Mouse (Mus musculus) A20 (cell line): ENCODE results near the gene Uqcr11.

ENCODE experiments used
- DNase-seq: peaks from one replicate; pipeline ENCODE4 v3.0.0-alpha.2; 2011; ENCODE audit warnings: low read depth, low spot score

The Uqcr11 gene

DNA sequence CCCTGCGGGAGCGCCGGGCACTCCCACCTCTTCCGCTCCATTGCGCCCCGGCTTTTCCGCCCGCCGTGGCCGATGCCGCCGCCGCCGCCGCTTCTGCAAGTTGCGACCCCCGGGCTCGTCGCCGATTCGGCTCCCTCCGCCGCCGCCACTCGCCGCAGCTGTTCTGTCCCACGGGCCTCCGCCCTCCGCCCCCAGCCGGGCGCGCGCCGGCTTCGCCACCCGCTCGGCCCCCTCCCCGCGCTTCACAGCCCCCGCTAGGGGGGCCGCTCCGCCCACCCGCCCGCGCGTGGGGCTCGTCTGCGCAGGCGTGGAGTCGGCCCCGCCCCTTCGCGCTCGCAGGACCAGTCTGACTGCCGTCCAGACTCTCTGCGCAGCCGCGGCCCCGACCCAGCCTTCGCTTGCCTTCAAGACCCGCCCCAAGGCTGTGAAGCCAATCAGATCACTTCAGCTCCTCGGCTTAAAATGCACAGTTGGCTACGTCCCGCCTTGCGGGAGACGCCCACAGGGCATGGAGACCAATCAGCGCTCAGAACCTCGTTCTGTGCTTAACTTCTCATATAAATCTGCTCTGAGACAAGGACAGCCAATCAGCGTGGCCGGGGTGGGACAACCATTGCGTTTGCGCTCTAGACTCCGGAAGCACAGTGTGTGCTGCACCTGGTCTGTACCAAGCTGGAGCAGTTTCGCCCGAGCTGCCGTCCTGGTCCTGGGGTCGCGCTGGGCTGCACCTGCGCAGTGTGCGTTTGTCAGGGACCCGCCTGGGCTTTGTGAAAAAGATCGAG lies 7.2 kb downstream of the Uqcr11 start, which contains the start of gene Mbd3:
TSS of gene Mbd3 (minus strand) at position 360 of the 782 bp plus-strand sequence.
- DNase-seq, result peak; percentile 100

DNA sequence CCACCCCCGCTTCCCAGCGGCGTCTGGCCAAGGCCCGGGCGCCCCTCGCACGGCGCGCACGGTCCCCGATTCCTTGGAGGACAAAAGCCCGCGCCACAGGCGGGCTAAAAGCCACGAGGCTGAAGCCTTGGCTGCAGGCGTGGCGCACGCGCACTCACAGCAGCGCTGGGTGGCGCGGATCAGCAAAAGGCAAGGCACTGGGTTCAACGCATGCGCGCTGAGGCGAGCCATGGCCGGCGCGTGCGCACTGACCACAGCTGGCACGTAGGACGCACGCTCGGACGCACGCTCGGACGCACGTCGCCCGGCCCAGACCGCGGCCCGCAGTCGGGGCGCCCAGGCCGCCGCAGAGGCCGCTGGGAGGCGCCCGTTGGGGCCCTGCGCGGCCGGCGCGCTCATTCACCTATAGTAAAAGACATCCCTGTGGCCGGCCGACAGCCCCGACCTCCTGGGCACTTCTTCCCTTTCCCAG lies 7.9 kb downstream of the Uqcr11 start:
- DNase-seq, result peak; percentile 99

DNA sequence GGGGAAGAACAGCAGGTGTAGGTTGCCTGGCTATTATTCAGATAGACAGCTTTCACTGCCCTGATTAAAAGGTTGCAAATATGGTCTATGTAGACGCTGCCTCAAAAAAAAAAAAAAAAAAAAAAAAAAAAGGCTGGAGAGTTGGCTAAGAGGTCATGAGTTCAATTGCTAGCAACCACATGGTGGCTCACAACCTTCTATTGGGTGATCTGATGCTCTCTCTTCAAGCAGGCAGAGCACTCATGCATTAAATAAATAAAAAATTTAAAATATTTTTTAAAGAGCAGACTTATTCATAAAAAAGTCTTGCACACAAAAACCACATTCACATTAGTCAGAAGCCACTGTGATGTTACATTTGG lies 8.5 kb downstream of the Uqcr11 start:
- DNase-seq, result no peak

DNA sequence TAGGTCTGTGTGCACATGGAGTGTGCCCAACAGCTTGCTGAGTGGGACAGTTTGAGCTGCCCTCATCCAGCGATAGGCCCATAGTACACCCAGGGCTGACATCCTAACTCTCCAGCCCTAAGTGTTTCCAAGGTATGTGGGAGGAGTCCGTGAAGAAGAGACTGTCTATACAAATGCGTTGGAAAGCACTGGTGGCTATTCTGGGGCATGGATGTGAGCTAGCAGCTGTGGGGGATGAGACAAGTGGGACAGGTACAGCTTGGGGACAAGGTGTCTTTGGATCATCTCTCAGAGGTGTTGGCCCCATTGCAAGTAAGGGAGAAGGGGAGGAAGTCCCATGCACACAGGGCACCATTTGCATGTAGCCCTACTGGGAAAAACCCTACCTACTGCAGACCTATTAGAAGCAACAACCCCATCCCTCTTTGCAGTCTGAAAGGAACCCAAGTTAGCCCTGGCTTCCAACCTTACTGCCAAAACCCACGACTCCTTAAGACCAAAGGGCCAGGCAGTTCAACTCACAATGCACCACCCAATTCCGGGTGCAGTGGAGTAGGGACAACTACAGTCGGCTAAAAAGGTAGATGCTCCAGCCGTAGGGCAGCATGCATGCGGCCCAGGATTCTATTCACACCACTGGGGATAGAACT lies 9.0 kb downstream of the Uqcr11 start:
- DNase-seq, result peak; percentile 83

DNA sequence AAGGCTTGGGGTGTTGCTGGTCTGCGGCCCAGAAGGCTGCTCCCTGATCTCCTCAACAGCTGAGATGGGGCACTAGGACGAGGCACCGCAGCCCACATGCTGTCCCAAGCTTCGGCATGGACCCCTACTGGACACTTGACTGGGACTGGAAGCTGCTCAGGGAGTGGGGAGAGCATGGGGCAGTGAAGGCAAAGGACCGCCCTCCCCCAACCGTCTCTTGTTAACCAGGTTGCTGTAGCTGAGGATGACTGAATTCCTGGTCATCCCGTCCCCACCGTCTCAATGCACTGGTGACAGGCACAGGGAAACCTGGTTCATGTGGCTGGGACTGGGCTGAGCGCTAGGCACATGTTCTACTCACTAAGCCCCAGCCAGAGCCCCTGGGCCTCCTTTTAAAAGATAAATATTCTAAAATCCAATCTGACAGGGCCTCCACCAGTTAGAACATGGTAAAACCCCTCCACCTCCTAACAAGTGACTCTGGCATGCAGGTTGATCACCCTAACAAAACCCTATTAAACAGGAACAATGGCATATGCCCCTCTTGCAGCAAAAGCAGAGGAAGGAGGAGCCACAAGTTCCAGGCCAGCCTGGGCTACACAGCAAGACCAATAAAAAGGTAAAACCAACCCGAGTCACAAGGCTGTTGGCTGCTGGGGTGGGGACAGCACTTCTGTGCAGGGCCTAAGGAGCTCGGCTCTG lies 9.7 kb downstream of the Uqcr11 start:
- DNase-seq, result no peak

DNA sequence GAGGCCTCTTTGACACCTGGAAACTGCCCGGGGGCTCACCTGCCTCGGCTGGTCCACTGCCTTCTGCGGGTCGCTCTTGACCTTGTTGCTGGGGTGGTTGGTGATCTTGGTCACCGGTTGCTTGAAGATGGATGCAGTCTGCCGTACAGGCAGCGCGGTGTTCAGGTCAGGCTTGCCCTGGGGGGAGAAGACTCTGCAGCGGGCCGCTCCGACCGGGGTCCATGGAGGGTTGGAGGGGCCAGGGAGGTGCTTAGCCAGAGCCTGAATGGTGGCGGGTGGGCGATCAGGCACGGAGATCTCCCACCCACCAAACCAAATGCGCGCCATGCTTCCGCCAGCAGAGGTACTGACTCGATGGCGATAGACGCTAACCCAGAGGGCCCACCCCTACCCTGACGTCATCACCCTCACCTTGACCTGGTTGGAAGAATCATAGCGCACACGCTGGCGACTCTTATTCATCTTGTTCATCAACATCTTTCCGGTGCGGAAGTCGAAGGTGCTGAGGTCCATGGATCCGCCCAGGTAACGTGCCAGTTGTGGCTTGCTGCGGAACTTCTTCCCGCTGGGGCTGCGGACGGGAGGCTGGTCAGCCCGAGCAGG lies 11.5 kb downstream of the Uqcr11 start:
- DNase-seq, result no peak

DNA sequence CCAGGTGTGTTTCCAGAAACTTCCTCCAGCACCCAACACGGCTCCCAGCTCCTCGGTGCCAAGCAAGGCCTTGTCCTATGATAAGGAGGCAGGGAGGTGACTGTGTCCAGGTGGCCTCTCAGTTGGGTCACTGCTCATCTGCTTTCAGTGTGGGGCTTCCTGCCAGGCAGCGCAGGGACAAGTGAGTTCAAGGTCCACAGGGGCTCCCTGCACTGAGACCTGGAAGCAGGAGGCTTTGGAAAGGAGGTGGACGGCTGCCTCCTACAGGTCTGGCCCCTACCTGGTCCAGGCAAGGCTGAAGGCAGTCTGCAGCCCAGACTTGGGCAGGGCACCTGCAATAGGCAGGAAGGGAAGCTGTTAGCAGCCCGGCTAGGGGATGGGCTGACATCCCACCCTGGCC lies 13.9 kb downstream of the Uqcr11 start:
- no peak for DNase-seq

DNA sequence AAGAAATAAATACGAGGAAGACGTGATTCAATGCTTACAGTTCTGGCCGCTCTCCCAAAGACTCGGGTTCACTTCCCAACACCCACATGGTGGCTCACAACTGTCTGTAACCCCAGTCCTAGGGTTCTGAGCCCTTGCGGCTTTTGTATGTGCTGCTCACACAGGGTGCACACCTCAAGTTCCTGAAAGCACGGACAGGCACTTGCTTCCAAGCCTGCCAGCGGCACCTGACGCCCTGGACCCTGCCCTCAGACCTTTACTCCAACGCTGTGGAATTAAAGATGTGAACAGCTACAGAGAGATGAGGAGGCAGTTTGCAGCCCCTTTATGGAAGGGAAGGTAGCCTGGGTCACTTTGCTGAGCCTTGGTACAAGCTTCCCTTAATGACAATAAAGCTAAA lies 15.9 kb downstream of the Uqcr11 start:
- DNase-seq, result no peak

DNA sequence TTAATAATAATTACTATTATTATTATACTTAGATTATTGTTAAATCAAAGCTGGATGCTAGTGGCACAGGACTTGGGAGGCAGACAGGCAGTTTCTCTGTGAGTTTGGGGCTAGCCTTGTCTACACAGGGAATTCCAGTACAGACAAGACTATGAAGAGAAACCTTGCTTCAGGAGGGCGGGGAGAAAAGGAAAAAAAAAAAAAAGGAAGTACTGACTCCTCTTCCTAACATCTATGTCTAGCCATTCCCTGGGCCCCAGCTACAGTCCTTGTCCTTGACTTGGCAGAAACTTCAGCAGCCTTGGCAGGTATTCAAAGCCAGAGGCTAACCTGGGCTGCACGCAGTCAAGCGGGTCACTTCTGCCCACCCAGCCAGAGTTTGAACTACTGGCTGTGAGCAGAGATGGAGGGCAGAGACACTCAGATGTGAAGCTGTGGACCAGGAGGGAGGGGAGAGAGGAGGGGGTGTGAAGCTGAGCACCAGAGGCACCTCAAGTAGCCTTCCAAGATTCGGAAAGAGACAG lies 17.4 kb downstream of the Uqcr11 start:
- DNase-seq, result no peak

DNA sequence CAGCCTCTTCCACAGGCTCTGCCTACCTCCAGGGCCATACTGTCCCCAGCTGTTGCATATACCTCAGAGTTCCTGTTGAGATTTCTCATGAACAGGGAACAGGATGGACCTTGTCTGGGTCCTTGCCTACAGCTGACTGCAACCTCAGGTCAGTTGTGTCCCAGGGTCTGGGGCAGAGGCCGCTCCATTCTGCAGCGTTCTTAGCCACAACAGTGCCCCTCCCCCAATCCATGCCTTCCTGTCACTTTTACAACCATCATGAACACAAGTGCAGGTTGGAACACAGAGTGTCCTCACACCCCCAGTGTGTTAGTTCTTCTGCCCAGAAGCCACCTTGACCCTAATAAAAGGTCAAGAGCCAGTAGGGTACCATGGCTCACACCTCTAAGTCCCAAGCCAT lies 17.9 kb downstream of the Uqcr11 start:
- no peak for DNase-seq

DNA sequence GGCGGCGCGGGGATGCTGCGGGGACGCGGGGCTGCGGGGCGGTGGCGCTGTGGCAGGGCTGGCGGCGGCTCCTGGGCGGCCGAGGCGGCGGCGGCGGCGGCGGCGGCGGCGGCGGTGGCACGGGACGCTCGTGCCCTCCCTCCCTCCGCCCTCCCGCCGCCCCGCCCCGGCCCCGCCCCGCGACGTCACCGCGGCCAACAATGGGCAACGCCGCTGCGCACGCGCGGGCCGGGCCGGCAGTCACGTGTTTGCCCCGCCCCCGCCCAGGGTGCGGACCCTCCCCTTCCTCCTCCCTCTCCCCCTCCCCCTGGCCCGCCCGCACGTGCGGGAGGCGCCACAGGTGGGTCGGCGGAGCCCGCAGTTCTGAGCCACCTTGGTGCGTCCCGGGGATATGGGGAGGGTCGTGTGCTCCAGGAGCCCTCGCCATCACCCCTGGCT lies 19.1 kb downstream of the Uqcr11 start, which contains the start of gene Mex3d:
TSS of gene Mex3d (minus strand) at position 138 of the 438 bp plus-strand sequence.
- DNase-seq, result peak; percentile 91

DNA sequence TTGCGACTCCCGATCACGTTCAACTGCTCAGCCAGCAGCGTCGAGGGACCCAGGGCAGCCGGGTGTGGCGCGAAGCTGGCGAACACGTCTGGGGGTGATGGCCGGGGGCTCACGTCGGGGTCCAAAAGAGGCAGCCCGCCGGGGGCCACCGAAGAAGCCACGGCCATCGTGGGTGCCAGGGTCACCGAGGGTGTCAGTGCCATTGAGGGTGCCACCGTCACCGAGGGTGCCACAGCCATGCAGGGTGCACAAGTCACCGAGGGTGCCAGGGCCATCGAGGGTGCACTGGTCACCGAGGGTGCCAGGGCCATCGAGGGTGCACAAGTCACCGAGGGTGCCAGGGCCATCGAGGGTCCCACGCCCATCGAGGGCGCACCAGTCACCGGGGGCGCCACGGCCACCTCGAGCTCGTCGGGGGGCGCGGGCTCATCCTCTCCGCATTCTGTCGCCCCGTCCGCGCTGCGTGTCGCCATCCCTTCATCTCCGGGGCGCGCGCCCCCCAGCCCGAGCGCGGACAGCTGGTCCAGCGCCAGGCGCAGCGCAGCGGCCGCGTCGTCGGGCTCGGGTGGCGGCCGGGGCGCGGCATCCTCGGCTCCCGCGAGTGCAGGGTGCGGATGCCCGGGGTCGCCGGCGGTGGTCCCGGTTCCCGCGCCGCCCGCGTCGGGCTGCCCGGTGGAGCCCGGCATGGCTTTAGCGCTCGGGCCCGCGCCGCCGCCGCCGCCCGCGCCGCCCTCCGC lies 19.7 kb downstream of the Uqcr11 start:
- no peak for DNase-seq

DNA sequence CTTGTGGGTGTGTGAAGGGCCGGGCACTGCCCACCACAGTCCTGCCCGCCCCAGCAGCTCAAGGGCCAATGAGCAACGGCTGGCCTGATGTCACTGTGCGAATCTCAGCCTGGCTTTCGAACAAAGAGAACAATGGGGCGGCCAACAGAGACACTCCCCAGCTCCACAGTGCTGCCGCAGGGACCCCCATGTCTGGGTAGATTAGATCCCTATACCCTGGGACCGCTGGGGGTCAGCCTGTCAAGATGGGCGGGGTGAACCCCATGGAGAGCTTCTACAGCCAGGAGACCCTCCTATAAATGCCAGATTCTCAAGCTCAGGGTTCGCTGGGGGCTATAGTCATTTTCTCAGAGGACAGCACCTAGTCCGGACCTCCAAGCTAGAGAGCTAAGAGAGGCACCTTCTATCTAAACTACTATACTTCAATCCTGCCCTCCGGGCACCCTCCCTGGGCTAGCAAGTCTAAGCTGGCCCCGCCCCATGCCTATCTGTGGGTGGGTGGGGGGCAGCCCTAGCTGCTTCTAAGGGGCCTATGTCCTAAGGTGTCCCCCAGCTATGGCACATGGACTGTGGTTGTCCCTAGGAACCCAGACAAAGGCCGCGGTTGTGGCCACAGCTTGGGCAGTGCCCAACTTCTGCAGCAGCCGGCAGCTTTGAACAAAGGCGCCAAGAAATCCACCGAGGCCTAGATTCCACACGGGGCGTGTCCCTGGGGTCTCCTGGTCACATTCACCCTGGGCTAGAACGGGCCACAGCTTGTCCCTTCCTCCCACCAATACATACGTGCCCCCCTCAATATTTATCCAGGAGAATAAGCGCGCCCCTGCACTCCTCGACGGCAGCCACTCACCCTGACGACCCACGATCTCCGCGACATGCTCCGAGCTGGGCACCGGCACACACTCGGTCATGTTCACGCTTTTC lies 20.6 kb downstream of the Uqcr11 start:
- no peak for DNase-seq

DNA sequence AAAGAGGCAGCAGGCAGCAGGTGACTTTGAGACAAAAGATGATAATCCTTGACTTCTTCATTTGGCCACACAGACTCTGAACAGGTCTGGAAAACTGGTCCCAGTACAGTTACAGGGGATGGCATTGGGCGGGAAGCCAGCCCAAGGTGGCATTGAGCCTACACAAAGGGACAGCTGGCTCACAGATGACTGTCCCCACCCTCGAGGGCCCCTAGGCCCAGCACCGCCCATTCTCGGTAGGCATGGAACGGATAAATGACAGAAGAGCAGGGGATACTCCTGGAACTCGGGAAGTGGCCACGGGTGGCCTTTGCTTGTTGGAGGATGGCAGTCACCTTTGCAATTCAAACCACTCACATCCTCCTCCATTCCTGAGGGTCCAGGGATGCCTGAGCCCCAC lies 21.3 kb downstream of the Uqcr11 start:
- DNase-seq, result no peak

DNA sequence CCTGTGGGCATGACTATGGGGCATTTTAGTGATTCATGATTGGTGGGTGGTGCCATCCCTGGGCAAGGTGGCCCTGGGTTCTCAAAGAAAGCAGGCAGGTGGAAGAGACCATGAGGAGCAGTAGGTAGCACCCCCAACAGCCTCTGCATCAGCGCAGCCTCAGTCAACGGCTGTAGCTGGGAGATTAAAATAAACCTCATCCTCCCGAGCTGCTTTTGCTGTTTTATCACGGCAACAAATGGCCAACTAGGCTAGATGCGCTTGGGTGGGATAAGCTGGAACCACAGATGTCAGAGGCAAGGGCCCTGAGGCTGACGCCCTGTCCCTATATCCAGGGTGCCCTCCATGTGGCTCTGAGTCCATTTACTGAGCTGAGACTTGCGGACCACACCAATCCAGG lies 21.9 kb downstream of the Uqcr11 start:
- DNase-seq, result no peak

DNA sequence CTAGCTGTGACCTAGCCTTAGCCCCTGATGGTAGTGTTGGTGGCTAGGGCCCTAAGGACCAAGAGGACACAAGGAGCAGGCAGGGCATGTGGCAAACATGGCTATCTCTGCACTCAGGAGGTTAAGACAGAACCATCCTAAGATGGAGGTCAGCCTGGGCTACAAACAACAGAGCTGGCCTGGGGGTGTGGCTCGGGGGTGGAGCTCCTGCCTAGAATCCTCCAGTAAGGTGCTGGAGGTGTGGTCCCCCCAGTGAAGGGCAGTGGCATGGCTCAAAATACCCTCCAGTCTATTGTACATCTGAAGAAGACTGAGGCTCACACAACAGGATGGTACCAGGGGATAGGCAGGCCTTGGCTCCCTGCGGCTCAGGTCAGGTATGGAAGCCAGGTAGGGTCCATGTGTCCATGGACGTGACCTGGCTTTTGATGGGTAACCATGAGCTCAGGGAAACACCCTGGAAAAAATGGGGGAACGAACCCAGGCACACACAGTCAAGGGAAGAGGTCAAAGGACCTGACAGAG lies 22.5 kb downstream of the Uqcr11 start:
- peak; percentile 47 for DNase-seq

DNA sequence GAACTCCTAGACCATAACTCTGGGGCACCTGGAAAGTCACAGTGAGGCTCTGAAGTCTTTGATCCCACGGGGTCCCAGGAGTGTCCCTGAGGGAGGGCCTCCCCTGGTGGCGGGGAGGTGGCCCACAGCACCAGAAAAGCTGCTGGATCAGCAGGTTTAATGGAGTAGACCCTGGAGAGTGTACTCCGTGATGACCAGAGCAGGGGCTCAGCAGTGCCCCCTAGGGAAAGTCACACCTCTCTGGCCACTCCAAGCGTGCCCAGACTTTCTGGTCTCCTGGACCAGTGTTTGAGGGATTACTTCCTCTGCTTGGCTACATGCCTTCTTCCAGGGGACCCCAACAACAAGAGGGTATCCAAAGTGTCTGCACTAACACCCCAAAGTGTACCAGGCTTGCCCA lies 23.2 kb downstream of the Uqcr11 start:
- DNase-seq, result no peak

DNA sequence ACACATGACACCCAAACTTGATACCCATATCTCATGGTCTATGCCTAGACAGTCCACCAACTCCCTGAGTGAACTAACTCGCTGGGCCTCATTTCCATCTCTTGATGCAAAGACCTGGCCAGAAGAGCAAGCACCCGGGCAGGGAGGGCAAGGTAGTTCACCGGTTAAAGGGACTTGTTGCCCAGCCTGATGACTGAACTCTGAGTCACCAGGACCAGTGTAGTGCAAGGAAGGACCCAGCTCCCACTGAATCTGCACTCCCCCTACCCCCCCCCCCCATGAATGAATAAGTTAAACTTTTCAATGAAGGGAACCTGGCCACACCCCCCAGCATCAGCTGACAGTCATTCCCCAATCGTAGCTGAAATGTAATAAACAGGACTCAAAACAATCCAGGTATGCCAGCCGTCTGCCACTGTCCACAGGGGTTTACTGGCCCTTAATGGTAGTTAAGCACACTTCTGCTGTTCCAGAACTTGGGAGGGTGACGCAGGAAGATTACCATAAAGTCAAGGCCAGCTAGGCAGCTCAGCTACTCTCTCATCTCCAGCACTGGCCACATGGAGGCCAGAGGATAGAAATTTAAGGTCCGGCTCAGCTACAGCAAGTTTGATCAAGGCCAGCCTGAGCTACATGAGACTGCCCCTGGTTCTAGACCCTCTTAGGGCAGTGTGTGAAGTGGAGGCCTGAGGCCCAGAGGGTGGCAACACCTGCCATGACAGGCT lies 23.8 kb downstream of the Uqcr11 start:
- no peak for DNase-seq

DNA sequence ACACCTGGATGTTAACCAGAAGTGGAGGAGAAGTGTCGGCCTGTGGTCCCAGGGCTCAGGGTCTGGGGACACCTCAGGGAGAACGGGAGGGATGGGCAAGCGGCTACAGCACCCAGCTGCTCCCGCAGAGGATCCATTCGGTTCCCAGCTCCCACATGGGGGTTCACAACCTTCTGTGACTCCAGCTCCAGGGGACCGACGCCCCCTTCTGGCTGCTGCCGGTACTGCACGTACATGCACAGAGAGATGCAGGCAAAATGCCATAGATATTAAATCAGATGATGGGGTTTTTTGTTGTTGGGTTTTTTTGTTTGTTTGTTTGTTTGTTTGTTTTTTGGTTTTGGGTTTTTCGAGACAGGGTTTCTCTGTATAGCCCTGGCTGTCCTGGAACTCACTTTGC lies 28.9 kb downstream of the Uqcr11 start:
- DNase-seq, result peak; percentile 34
